Mouse (Mus musculus) megakaryocyte, embryonic 14.5 days (primary cell): ENCODE measurements at regions not wholly inside any gene's neighbourhood (a gene's known extent, or its start where the extent isn't known, plus 50 kb on each side); places are given as distances from the start of the nearest gene placed in this dataset.

Source experiments
- FLI1 ChIP-seq: IDR thresholded peaks from 2 replicates; pipeline ENCODE4 v1.6.1; 2012; ENCODE audit warnings: low read length, inconsistent platforms, mixed read lengths
- GATA1 ChIP-seq: IDR thresholded peaks from 3 replicates; pipeline ENCODE4 v1.6.1; 2012; ENCODE audit warnings: mixed read lengths, low read length, inconsistent platforms, borderline replicate concordance

- no peak for TF ChIP-seq FLI1
- TF ChIP-seq GATA1: no peak
Observed at GRCm38 (mm10) chr2:10920686-10921485, 251.0 kb upstream of the Prkcq start.
